29 mouse cellular contexts compared by ENCODE assay signal in genomic region chr19:56218536-56218935, GRCm38 (mm10).
"Had no signal": no experiment of that assay in that cellular context is flagged by ENCODE, and none has a peak within 500 bp of the region (broad histone marks: within the 10 kb centered on the region; RNA-seq: fewer than 3 reads in every experiment).

No protein-coding gene starts in this region.

- H3K27me3 ChIP-seq: liver, embryonic 12.5 days; liver, embryonic 13.5 days; liver, embryonic 15.5 days; lung, embryonic 15.5 days; midbrain, embryonic 12.5 days; midbrain, embryonic 13.5 days; midbrain, embryonic 15.5 days; neural tube, embryonic 12.5 days had no signal

- H3K9me3 ChIP-seq: limb, embryonic 13.5 days; limb, embryonic 15.5 days; liver, embryonic 12.5 days; liver, embryonic 13.5 days; liver, embryonic 15.5 days; lung, embryonic 15.5 days; megakaryocyte, embryonic 14.5 days; midbrain, embryonic 10.5 days; midbrain, embryonic 12.5 days; midbrain, embryonic 13.5 days; midbrain, embryonic 15.5 days; neural tube, embryonic 12.5 days had no signal

- H3K4me2 ChIP-seq: limb, embryonic 15.5 days; liver, embryonic 11.5 days; liver, embryonic 12.5 days; liver, embryonic 13.5 days; liver, embryonic 15.5 days; lung, embryonic 14.5 days; lung, embryonic 15.5 days; midbrain, embryonic 12.5 days; midbrain, embryonic 13.5 days; midbrain, embryonic 15.5 days; neural tube, embryonic 12.5 days had no signal

- H3K27ac ChIP-seq: left cerebral cortex, adult 2 months; liver, embryonic 12.5 days; liver, embryonic 13.5 days; liver, embryonic 14.5 days; liver, embryonic 15.5 days; lung, embryonic 15.5 days; macrophage; midbrain, embryonic 10.5 days; midbrain, embryonic 12.5 days; midbrain, embryonic 13.5 days; neural tube, embryonic 12.5 days had no signal

- H3K9ac ChIP-seq: limb, embryonic 13.5 days; limb, embryonic 15.5 days; liver, embryonic 12.5 days; liver, embryonic 13.5 days; liver, embryonic 14.5 days; liver, embryonic 15.5 days; liver, postnatal 0 days; lung, embryonic 14.5 days; lung, embryonic 15.5 days; midbrain, embryonic 12.5 days; midbrain, embryonic 13.5 days; midbrain, embryonic 15.5 days; neural tube, embryonic 12.5 days had no signal

- DNase-seq: left cerebral cortex, postnatal 4 days; liver; liver, embryonic 13.5 days; liver, postnatal 0 days; lung, adult 18-20 months; lung, adult 2 months; lung, embryonic 14.5 days; lung, postnatal 10 days; lung, postnatal 14 days; lung, postnatal 36 days; lung, postnatal 4 days had no signal

- H3K4me3 ChIP-seq: left cerebral cortex, adult 2 months; limb, embryonic 13.5 days; limb, embryonic 15.5 days; liver, embryonic 12.5 days; liver, embryonic 13.5 days; liver, embryonic 15.5 days; lung, embryonic 15.5 days; megakaryocyte, embryonic 14.5 days; midbrain, embryonic 10.5 days; midbrain, embryonic 12.5 days; midbrain, embryonic 13.5 days; midbrain, embryonic 15.5 days; myocyte; neural tube, embryonic 12.5 days had no signal

- H3K4me1 ChIP-seq: liver, embryonic 12.5 days; liver, embryonic 13.5 days; liver, embryonic 15.5 days; lung, embryonic 15.5 days; megakaryocyte, embryonic 14.5 days; neural tube, embryonic 12.5 days had no signal

- ATAC-seq: liver, embryonic 12.5 days; liver, postnatal 0 days; lung, postnatal 0 days; midbrain, embryonic 13.5 days; midbrain, embryonic 15.5 days; midbrain, embryonic 16.5 days had no signal

- H3K36me3 ChIP-seq: limb, embryonic 13.5 days; limb, embryonic 15.5 days; liver, embryonic 12.5 days; liver, embryonic 13.5 days; liver, embryonic 15.5 days; lung, embryonic 15.5 days; midbrain, embryonic 10.5 days; midbrain, embryonic 12.5 days; midbrain, embryonic 13.5 days; midbrain, embryonic 15.5 days; neural tube, embryonic 12.5 days had no signal
